Mouse (Mus musculus) lung, postnatal 25 days (tissue): Measurements from ENCODE around the gene Ntsr2.

Experiments
- DNase-seq: peaks from one replicate; pipeline ENCODE4 v3.0.0; 2022; ENCODE audit warnings: low spot score

The Ntsr2 gene

DNA sequence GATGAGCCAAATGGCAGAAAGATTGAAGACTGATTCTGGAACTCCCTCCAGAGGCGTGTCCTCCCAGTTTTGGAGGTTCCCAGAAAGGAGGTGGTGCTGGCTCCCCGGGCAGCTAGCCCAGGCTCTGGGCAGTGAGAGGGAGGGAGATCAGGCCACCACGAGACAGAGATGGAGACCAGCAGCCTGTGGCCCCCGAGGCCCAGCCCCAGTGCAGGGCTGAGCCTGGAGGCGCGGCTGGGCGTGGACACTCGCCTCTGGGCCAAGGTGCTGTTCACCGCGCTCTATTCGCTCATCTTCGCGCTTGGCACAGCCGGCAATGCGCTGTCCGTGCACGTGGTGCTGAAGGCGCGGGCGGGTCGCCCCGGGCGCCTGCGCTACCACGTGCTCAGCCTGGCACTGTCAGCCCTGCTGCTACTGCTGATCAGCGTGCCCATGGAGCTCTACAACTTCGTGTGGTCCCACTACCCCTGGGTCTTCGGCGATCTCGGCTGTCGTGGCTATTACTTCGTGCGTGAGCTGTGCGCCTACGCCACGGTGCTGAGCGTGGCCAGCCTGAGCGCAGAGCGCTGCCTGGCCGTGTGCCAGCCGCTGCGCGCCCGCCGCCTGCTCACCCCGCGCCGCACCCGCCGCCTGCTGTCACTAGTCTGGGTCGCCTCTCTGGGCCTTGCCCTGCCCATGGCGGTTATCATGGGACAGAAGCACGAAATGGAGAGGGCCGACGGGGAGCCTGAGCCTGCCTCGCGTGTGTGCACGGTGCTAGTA lies at the start of gene Ntsr2:
Gene Ntsr2 (plus strand): TSS at position 51 of the 762 bp plus-strand sequence.
- DNase-seq: peak; percentile 69

DNA sequence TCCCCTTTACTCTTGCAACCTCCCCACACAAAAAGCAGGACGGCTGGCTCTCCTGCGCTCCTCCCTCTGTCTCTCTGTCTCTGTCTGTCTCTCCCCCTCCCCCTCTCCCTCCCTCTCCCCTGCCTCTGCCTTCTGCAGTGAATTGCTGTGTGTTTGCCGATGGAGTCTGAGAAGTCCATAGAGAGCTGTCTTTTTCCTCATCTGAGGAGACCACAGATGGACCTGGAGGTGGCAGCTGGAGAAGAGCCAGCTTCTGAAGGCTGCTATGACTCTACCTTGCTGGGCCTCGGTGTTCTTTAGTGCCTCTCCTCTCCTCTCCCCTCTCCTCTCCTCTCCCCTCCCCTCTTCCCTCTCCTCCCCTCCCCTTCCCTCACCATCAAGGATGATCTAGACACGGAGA lies 47.6 kb upstream of the Ntsr2 start:
- DNase-seq: no peak

DNA sequence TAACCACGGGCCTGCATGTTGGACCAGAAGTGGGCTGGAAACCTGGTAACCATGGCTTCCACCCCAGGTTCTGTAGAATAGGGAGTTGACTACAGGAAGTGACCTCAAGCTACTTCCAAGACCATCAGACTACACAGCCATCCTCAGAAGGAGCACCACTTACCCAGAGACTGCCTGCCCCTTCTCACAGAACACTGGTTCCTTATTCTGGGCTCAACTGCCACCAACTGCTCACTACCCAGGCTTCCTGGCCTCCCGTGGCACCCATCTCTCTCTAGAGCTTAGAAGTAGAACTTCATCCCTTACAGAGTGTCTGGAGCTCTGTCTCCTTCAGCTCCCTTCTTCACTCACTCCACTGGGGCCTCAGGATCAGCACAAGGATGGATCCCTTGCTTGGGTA lies 42.2 kb upstream of the Ntsr2 start, which contains the start of gene Lpin1:
Gene Lpin1 (minus strand): TSS at position 31 of the 400 bp plus-strand sequence.
- DNase-seq: no peak

DNA sequence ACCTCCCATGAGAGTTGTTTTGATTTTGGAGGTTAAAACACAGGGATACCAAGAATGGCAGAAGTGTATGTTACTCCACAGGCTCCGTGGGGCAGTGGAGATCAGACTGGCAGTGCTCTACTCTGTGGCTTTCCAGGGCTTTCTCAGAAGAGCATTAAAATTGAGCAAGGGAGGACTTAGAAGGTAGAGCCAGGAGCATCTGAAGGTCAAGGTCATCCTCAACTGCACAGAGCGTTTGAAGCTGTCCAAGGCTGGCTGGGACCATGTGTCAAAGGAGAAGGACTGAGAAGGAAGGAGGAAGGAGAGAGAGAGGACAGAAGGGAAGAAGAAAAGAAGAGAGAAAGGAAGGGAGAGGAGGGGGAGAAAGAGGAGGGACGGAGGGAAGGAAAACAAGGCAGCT lies 38.6 kb upstream of the Ntsr2 start:
- no peak for DNase-seq

DNA sequence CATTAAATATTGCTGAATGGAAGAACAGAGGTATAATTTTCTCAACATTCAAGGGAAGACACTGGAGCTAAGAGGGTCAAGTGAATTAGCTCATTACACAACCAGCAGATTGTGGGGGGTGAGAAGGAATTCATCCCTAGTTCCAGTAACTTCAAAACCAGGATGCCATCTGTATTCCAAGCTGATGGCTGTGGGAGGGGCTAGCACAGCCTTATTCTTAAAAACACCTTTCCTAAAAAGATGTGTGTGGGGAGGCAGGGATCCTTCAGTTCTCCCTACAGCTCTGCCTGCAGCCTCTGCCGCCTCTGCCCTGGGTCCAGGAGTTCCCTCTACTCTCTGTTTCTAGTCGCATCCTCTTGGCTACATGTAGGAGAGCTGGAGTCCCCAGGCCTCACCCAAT lies 37.4 kb upstream of the Ntsr2 start:
- no peak for DNase-seq

DNA sequence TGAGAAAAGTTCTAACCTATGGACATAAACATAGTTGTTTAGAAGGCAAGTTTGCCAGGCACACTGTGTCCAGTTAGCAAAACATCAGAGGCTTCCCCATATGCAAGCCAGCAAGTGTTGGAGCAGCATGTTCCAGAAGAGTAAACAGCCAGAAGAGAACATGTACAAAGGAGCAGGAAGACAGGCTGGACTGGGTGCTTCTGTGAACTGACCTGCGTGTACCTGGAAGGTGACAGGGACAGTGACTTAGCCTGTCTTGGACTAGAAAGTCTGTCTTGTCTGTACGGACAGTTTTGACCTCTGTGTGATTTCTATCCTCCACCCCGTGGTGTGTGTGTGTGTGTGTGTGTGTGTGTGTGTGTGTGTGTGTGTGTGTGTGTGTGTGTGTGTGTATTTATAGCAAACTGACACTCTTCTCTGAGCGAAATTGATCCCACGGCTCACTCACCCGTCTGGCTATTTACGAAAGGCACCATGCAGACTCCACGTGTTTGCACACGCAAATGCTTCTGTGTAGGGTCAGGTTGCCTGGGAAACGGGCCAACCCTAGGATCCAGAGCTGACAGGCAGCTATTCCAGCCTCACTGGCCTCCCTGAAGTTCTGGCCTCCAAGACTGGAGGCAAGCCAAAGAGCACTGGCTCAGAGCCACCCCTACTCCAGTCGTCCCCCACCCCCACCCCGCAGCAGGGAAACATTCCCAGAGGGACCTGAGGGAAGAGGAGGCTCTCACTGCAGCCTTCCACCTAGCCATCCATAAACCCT lies 34.5 kb upstream of the Ntsr2 start:
- DNase-seq: peak; percentile 92

DNA sequence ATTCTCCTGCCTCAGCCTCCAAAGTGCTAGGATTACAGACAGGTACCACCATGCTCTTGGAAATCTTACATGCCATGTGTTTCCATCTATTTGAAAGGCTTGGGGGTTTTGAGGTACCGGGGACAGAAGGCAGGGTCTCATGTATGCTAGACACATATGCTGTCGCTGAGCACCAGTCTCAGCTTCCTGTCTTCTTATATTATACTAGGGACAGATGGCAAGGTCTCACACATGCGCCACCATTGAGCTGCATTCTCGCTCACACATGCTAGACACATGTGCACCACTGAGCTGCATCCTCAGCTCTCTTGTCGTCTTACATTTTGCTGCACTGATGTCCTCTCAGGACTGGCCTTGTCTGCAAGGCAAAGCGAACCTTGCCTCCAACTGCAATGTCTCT lies 33.7 kb upstream of the Ntsr2 start:
- no peak for DNase-seq

DNA sequence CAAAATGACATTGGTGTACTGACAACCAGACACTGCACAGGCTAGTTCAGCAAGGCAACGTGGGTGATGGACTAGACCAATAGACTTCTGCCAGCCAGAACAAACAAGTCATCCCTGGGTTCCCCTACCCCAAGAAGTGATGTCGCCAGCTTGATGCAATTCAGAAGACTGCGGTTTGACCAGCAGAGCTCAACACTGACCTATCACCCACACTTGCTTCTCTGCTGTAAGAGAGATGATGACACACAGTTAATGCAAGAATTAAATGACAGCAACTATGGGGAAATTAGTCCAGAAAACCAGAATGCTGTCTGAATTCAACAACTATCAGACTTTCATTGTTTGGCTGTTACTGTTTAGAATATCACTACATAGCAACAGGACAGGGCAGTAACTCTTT lies 33.0 kb upstream of the Ntsr2 start:
- peak; percentile 37 for DNase-seq

DNA sequence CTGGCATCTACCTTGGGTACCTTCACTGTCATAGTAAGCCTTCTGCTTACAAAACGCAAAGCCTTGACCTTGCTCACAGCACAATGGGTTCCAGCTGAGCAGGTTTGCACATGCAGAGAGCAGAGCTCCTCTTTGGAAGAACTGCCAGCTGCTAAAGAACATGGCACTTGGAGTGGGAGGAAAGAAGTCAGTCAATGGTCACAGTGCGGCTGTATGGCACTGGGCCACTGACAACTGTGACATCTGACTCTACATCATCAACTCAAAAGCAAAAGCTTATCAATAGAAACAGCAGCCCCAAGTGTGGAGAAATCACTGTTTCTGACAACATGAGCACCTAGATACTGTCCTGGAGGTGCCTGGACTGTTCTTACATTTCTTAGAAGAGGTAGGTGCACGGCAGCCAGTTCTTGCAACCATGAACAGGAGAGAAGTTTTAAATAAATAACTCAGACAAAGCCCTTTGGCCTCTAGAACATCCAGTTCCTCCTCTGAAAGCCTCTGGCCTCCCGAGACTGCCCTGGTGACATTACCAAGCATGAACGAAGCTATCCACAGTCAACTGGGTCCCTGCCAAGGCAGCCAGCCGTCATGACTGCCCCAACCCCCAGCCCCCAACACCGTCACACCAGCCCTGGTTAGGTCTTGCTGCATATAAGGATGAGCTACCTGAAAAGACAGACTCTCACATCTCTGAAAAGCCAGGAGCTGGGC lies 22.9 kb upstream of the Ntsr2 start:
- DNase-seq: peak; percentile 54

DNA sequence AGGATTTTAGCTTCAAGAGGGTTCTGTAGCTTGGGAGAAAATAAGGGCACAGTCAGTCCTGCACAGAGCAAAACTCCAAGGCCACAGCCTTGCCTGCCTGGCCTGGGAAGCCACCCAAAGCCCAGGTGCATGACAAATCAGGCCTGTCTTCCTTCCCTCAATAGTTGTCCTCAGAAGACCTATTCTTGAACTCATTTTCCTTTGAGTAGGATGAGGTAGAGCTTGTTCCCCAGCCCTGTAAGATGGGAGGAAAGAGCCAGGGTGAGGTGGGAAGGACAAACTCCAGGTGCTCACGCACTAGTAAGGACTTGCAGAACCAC lies 22.4 kb upstream of the Ntsr2 start:
- DNase-seq: no peak

DNA sequence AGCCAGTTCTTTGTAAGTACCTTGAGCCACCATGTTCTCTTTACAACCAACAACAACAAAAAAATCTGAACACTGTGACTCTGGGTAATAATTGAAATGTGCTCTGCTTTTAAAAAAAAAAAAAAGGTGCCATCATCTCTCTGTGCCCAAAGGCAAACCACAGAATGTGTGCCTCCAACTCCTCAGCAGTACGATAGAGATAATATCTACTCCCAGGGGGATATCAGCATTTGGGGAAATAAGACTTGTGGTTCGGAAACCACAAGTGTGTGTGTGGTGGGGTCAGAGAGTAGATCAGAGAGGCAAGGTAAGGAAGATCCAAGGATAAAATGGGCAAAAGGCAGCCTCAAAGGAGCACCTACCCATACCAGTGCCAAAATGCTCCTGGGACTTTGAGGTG lies 21.8 kb upstream of the Ntsr2 start:
- DNase-seq: no peak

DNA sequence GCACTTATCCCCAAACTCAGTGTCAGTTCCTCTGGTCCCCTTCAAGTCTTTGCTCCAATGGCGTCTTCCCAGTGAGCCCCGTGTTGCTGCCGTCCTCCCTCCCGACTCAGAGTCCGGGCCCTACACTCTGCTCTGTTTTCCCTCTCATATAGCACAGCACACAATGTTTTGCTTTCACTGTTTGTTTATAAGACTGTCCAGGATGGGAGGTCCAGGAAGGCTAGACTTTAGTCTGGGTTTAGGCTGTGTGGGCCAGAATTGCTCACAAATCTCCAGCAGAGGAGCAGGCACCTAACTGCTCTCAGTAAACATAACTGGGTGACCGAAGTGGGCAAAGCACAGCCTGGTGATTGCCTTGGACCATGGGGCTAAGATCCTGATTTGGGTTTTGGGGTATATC lies 19.9 kb upstream of the Ntsr2 start:
- DNase-seq: peak; percentile 52

DNA sequence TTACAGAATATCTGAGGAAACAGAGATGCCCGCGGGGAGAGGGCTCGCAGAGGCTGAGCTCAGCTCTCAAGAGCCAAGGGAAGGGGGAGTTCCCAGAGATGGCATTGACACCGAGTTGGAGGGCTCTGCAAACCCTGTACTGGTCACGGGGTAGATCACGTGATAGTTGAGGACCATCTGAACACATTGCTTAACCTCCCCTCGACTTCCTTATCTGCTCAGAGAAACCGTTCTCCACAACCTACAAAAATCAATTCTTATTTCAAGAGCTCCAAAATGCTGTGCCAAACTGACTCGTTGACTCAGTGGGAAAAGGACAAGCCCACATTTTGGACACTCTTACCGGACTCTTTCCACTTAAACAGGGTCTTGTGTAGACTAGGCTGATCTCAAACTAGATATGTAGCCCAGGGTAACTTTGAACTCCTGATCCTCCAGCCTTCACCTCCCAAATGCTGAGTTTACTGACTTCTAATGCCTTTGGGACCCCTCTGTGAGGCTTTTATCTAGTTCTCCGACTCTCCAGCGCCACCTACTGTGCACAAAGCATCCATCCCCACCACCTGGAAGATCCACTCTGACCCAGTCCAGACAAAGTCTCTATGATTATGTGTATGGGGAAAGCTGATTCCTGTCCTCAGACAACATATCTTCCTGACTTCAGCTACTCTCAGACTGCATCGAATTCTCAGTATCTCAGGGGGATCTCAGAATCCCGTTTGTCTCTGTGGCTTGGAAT lies 18.9 kb upstream of the Ntsr2 start:
- peak; percentile 67 for DNase-seq

DNA sequence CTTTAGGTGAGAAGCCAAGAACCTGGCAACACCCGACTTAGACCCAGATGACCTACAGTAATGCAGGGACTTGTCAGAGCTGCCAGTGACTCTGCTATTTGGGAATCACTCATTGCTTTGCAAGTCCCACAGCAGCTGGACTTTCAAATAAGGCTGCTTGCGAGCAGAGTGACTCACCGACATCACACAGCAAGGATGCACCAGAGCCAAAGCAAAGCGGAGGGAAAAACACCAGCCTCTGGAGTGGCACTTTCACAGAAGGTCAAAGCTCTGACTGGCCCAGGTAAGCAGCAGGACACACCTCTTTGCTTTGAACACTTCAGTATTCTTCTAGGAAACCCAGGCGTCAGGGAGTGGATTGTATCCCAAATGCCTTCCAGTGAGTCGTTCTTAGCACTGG lies 17.4 kb upstream of the Ntsr2 start:
- no peak for DNase-seq

DNA sequence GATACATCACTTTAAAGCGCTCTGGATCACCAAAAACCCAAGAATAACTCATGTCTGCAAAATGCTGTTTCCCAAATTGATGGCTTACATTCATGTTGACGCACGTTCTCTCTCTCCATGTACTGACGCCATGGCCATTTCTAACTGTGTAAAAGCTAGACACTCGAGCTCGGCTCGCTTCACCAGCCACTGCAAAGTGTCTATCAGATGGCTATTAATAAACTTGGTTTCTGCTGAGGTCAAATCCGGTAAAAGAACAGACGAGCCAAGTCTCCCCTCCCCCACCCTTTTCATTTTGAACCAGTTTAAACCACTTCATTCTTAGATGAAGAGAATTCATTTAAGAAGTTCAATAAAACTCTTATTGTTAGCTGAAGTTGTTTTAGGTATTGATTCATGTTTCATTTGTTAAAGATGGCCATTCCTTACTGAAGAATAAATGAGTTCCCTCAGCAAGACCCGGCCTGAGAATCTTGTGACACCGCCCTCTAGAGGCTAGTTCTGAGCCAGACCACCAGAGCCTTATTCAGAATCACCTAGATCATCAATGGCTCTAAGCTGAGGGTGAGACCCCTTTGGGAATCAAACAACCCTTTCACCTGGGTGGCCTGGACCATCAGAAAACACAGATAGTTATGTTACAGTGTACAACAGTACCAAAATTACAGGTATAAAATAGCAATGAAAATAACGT lies 14.0 kb upstream of the Ntsr2 start:
- no peak for DNase-seq

DNA sequence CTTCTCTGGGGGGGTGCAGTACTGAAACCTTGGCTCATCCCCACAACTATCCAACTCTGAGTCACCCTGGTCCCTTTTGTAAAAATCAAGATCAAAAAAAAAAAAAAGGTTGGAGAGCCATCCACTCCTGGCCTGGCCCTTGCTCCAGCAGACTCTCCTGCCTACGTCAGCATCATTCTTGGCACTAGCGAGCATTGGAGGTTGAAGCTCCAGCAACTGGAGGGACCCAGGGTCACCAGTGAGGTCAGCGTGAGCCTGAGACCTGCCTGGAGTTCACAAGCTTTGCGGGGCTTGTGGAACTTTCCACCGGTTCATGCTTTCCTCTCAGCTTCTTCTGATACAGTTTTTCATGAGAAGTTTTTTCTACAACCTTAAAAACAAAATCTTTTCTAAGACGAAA lies 13.1 kb upstream of the Ntsr2 start:
- no peak for DNase-seq

DNA sequence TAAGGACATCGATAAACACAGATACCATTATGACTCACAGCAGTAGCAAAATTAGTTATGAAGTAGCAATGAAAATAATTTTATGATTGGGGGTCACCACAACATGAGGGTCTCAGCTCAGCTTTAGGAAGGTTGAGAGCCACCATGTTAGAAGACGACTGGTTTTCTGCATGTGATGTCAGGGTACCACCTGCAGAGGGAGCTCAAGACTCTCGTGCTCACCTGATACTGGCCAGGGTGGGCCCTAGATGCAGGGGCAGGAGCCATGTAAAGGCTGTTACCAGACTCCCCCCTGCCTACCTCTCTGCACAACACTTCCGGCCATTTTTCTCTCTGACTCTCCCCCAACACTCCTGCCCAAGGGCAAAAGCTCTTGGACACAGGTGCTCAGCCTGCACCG lies 11.2 kb upstream of the Ntsr2 start:
- no peak for DNase-seq

DNA sequence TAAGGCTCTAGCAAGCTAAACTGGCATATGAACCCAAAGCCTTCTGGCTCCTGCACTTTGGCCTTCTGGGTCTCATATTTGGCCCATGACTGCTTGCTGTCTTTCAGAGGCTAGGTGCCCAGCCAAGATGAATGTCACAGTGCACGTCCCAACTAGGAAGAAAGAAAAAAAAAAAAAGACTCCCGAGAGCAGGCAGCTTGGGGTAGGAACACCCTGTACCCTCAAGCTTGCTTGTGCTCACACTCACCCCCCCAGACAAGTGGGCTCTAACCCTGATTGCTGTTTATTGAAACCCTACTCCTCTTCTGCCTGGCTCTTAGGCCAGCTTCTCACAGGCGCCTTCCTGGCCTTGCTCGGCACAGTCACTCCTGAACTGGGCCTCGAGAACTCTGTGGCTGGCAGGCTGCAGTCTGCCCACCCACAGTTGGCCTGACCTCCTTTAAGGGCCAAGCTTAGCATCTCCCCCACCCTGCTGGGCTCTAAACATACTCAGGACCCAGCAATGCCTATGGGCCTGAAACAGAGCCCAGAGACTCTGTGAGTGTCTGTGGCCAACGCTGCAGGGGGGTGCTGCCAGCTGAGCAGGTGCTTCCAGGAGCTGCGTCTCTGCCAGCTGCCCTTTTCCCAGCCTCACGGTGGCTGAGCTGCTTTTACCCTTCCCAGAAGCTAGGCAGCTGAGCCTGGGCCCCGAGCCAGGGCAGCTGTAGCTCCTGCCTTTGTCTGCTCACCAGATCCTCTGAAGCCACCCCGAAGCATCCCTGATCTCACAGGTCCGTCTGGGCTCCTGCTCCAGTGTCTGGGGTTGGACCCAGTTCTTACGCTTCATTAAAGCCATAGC lies 9.5 kb upstream of the Ntsr2 start:
- no peak for DNase-seq

DNA sequence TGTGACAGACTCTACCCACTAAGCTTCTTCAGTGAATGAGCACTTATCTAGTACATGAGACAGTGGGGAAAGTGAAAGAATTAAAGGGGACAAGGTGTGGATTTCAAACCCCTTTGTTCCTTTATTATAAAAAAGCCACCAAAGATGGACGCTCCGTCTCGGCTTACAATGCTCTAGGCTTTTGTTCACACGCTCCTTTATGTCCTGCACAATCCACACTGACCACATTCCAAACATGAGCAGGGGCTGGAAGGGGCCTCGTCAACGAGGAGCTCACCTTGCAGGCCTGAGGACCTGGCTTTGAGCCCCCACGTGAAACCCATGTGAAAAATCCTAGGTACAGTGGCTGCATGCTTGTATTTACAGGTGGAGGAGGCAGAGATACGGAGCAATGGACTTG lies 8.5 kb upstream of the Ntsr2 start:
- no peak for DNase-seq

DNA sequence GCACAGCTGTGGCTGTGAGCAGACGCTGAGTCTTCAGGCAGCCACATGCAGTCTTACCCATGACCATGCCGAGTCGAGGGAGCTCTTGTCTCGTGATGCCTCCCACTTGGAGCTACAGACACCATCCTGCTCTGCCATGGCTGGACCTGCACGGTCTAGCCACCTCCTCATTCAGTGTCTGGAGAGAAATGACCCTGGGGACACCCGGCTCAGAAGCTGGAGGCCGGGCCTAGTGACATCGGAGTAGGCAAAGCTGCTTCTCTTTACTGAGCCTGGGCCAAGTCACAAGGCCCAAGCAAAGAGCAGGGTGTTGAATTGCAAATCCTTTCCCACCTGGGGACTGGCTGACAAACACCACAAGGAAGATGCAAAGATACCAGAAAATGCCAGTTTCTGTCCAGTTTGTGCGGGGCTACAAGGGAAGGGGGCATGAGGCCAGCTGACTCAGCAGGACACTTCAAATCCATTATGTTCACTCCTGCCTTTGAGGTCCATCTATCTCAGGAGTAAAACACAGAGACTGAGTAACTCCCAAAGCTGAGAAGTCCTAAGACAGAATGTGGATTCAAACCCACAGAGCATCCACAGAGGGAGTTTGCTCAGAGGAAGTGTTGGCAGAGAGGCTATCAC lies 6.3 kb upstream of the Ntsr2 start:
- DNase-seq: no peak
